Mouse (Mus musculus): ENCODE data around the gene A730015C16Rik. TPM values are rescaled to one million over a fixed set of nuclear protein-coding genes. Genes with fewer than 3 reads are reported as not detected.

The A730015C16Rik gene
- polyA plus RNA-seq, 1 experiment from 2014 or later: 2.0 TPM

- H3K36me3 ChIP-seq: peaks cover 22% of the 10 kb centered on the region
- no peak for DNase-seq (ENCODE audit: low spot score)
- no peaks in the 10 kb centered on the region for H3K27me3 ChIP-seq (ENCODE audit: low read depth, poor library complexity, severe bottlenecking)
- no peaks in the 10 kb centered on the region for H3K4me1 ChIP-seq
- H3K4me3 ChIP-seq: no peak overlapping the region
- H3K9me3 ChIP-seq (replicated peaks): no peaks in the 10 kb centered on the region
- no peak overlapping the region for H3K27ac ChIP-seq
- WGBS: 91% methylated on average over 7 of the region's 7 CpGs
Observed at GRCm38 (mm10) chr4:108841920-108842578, 6.4 kb downstream of the A730015C16Rik start.

GRCm38 (mm10) chr4:108838031-108838430 lies 10.4 kb downstream of the A730015C16Rik start:
- Histone ChIP-seq H3K4me3 (no peak overlapping the region), H3K27me3 (ENCODE audit: low read depth, poor library complexity, severe bottlenecking) (no peaks in the 10 kb centered on the region), H3K27ac (no peak overlapping the region), H3K9me3 (replicated peaks) (no peaks in the 10 kb centered on the region), H3K4me1 (peaks cover 13% of the 10 kb centered on the region; the same call in 1 of the 2 replicates), H3K36me3 (peaks cover 22% of the 10 kb centered on the region)
- DNase-seq (ENCODE audit: low spot score): no peak
- WGBS: 93% methylated on average over 4 of the region's 4 CpGs

GRCm38 (mm10) chr4:108835496-108835895 lies 12.9 kb downstream of the A730015C16Rik start:
- DNase-seq (ENCODE audit: low spot score): no peak

GRCm38 (mm10) chr4:108834971-108835311 lies 13.5 kb downstream of the A730015C16Rik start:
- DNase-seq (ENCODE audit: low spot score): peak; percentile 41
- H3K4me1 ChIP-seq: peaks cover 22% of the 10 kb centered on the region
- H3K27ac ChIP-seq: peak overlapping the region; percentile 100
- H3K36me3 ChIP-seq: peaks cover 10% of the 10 kb centered on the region
- no peaks in the 10 kb centered on the region for H3K27me3 ChIP-seq (ENCODE audit: low read depth, poor library complexity, severe bottlenecking)
- peak overlapping the region; percentile 97 for H3K4me3 ChIP-seq
- H3K9me3 ChIP-seq (replicated peaks): no peaks in the 10 kb centered on the region
- under 1% methylated on average over 15 of the region's 15 CpGs for WGBS

More at GRCm38 (mm10) chr4:108835496-108835895, 12.9 kb downstream of the A730015C16Rik start:
- Histone ChIP-seq H3K4me3 (peak overlapping the region; percentile 97), H3K36me3 (peaks cover 10% of the 10 kb centered on the region), H3K4me1 (peaks cover 22% of the 10 kb centered on the region), H3K27me3 (ENCODE audit: low read depth, poor library complexity, severe bottlenecking) (no peaks in the 10 kb centered on the region), H3K27ac (peak overlapping the region; percentile 100), H3K9me3 (replicated peaks) (no peaks in the 10 kb centered on the region)
- WGBS: 63% methylated on average over 3 of the region's 3 CpGs

- Histone ChIP-seq H3K27ac (peak within 1 kb of the TSS; percentile 100), H3K4me1 (peaks cover 22% of the 10 kb centered on the region), H3K27me3 (ENCODE audit: low read depth, poor library complexity, severe bottlenecking) (no peaks in the 10 kb centered on the region), H3K9me3 (replicated peaks) (no peaks in the 10 kb centered on the region), H3K4me3 (peak within 1 kb of the TSS; percentile 97), H3K36me3 (peaks cover 16% of the 10 kb centered on the region)
- peak; percentile 85 for DNase-seq (ENCODE audit: low spot score)
- 0% methylated on average over 34 of the region's 34 CpGs for WGBS
Observed at GRCm38 (mm10) chr4:108834115-108834970, 14.1 kb downstream of the A730015C16Rik start, which contains the start of gene Txndc12. TSS of gene Txndc12 (plus strand) at chr4:108834601.

GRCm38 (mm10) chr4:108833828-108834114 lies 14.6 kb downstream of the A730015C16Rik start:
- Histone ChIP-seq H3K36me3 (peaks cover 20% of the 10 kb centered on the region), H3K4me1 (peaks cover 22% of the 10 kb centered on the region), H3K27me3 (ENCODE audit: low read depth, poor library complexity, severe bottlenecking) (no peaks in the 10 kb centered on the region), H3K4me3 (peak overlapping the region; percentile 97), H3K9me3 (replicated peaks) (no peaks in the 10 kb centered on the region), H3K27ac (peak overlapping the region; percentile 100)
- DNase-seq (ENCODE audit: low spot score): no peak
- under 1% methylated on average over 6 of the region's 6 CpGs for WGBS

GRCm38 (mm10) chr4:108832916-108833827 lies 15.2 kb downstream of the A730015C16Rik start, which contains the start of gene Btf3l4:
TSS of gene Btf3l4 (minus strand) at chr4:108833614.
- WGBS: under 1% methylated on average over 59 of the region's 73 CpGs

GRCm38 (mm10) chr4:108830698-108831097 lies 17.7 kb downstream of the A730015C16Rik start:
- Histone ChIP-seq H3K4me1 (peaks cover 15% of the 10 kb centered on the region), H3K4me3 (no peak overlapping the region), H3K27me3 (ENCODE audit: low read depth, poor library complexity, severe bottlenecking) (no peaks in the 10 kb centered on the region), H3K36me3 (peaks cover 47% of the 10 kb centered on the region), H3K27ac (no peak overlapping the region), H3K9me3 (replicated peaks) (no peaks in the 10 kb centered on the region)
- 98% methylated on average over 1 of the region's 1 CpGs for WGBS
- DNase-seq (ENCODE audit: low spot score): no peak

More at GRCm38 (mm10) chr4:108832916-108833827, 15.2 kb downstream of the A730015C16Rik start, which contains the start of gene Btf3l4:
- H3K27ac ChIP-seq: peak within 1 kb of the TSS; percentile 100
- peak within 1 kb of the TSS; percentile 97 for H3K4me3 ChIP-seq
- H3K27me3 ChIP-seq (ENCODE audit: low read depth, poor library complexity, severe bottlenecking): no peaks in the 10 kb centered on the region
- H3K9me3 ChIP-seq (replicated peaks): no peaks in the 10 kb centered on the region
- DNase-seq (ENCODE audit: low spot score): peak; percentile 98
- peaks cover 22% of the 10 kb centered on the region for H3K36me3 ChIP-seq
- peaks cover 22% of the 10 kb centered on the region for H3K4me1 ChIP-seq

- peaks cover 88% of the 10 kb centered on the region for H3K36me3 ChIP-seq
- 88% methylated on average over 2 of the region's 2 CpGs for WGBS
- H3K27ac ChIP-seq: no peak overlapping the region
Observed at GRCm38 (mm10) chr4:108826643-108827042, 21.8 kb downstream of the A730015C16Rik start.

GRCm38 (mm10) chr4:108826096-108826495 lies 22.3 kb downstream of the A730015C16Rik start:
- WGBS: 88% methylated on average over 1 of the region's 1 CpGs
- no peak for DNase-seq (ENCODE audit: low spot score)
- Histone ChIP-seq H3K27me3 (ENCODE audit: low read depth, poor library complexity, severe bottlenecking) (no peaks in the 10 kb centered on the region), H3K9me3 (replicated peaks) (no peaks in the 10 kb centered on the region), H3K4me1 (no peaks in the 10 kb centered on the region), H3K4me3 (no peak overlapping the region), H3K27ac (no peak overlapping the region), H3K36me3 (peaks cover 93% of the 10 kb centered on the region)

More at GRCm38 (mm10) chr4:108826643-108827042, 21.8 kb downstream of the A730015C16Rik start:
- H3K27me3 ChIP-seq (ENCODE audit: low read depth, poor library complexity, severe bottlenecking): no peaks in the 10 kb centered on the region
- no peak overlapping the region for H3K4me3 ChIP-seq
- H3K9me3 ChIP-seq (replicated peaks): no peaks in the 10 kb centered on the region
- no peak for DNase-seq (ENCODE audit: low spot score)
- peaks cover 1% of the 10 kb centered on the region; the same call in 1 of the 2 replicates for H3K4me1 ChIP-seq

GRCm38 (mm10) chr4:108825677-108826076 lies 22.7 kb downstream of the A730015C16Rik start:
- Histone ChIP-seq H3K27me3 (ENCODE audit: low read depth, poor library complexity, severe bottlenecking) (no peaks in the 10 kb centered on the region), H3K27ac (no peak overlapping the region), H3K4me1 (no peaks in the 10 kb centered on the region), H3K9me3 (replicated peaks) (no peaks in the 10 kb centered on the region), H3K4me3 (no peak overlapping the region), H3K36me3 (peaks cover 97% of the 10 kb centered on the region)
- 96% methylated on average over 3 of the region's 3 CpGs for WGBS
- DNase-seq (ENCODE audit: low spot score): no peak

- Histone ChIP-seq H3K4me3 (no peak overlapping the region), H3K27me3 (ENCODE audit: low read depth, poor library complexity, severe bottlenecking) (no peaks in the 10 kb centered on the region)
Observed at GRCm38 (mm10) chr4:108811550-108811949, 36.9 kb downstream of the A730015C16Rik start.

More at GRCm38 (mm10) chr4:108811550-108811949, 36.9 kb downstream of the A730015C16Rik start:
- no peaks in the 10 kb centered on the region for H3K4me1 ChIP-seq
- DNase-seq (ENCODE audit: low spot score): no peak
- H3K27ac ChIP-seq: no peak overlapping the region
- no peaks in the 10 kb centered on the region for H3K9me3 ChIP-seq (replicated peaks)
- peaks cover 16% of the 10 kb centered on the region for H3K36me3 ChIP-seq
- 75% methylated on average over 6 of the region's 6 CpGs for WGBS

Measured in limb, embryonic 10.5 days (tissue).